Mouse (Mus musculus) midbrain, embryonic 15.5 days (tissue): ENCODE results near the gene Ankrd31. TPM values are rescaled to one million over a fixed set of nuclear protein-coding genes. Genes with fewer than 3 reads are reported as not detected.

Source experiments
- polyA plus RNA-seq: library from polyadenylated mRNA; unstranded; fragments of >200 nt; fragmentation: Nextera tagmentation; extraction: Ambion mirVana; gene quantifications from 2 replicates; pipeline ENCODE4 v1.2.1, GENCODE M21; 2015

The Ankrd31 gene
- polyA plus RNA-seq, 1 experiment from 2014 or later: 0.06 TPM

Other genes with a start within 250 kb of the Ankrd31 start
- 7.0 and 7.6 TPM in 2 replicates for gene Polk, start 205.7 kb upstream of the Ankrd31 start, polyA plus RNA-seq
- gene Col4a3bp, start 205.7 kb upstream of the Ankrd31 start, polyA plus RNA-seq: 7.7 and 9.2 TPM in 2 replicates
- 184 and 196 TPM in 2 replicates for gene Hmgcr, start 77.3 kb upstream of the Ankrd31 start, polyA plus RNA-seq
- gene Gcnt4, start 176.4 kb downstream of the Ankrd31 start, polyA plus RNA-seq: 0.08 and 0.14 TPM in 2 replicates